Mouse (Mus musculus): ENCODE data around the gene Pemt.
"Not testable (repeated sequence)": the region's sequence is repeated elsewhere in the genome, so short reads cannot be mapped to it uniquely, and the experiment has no call there.

Pemt gene

DNA sequence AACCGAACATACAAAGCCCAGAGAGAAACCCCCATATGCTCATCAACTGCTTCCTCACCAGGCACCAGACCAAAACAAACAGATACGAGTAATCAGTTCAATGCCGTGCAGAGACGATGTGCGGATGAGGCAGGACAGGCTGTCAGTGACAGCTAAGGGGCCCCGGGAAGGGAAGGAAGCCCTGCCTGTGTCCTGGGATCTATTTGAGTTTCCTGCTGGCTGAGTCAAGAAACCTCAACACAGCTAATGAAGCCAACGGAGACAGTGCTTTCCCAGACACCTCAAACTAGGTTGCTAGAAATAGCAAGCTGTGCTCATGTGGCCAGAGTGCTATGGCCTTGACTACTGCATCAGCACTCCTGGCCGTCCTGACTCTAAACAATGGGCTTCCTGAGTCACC is 54.9 kb downstream of the Pemt start:
- no peak for DNase-seq

DNA sequence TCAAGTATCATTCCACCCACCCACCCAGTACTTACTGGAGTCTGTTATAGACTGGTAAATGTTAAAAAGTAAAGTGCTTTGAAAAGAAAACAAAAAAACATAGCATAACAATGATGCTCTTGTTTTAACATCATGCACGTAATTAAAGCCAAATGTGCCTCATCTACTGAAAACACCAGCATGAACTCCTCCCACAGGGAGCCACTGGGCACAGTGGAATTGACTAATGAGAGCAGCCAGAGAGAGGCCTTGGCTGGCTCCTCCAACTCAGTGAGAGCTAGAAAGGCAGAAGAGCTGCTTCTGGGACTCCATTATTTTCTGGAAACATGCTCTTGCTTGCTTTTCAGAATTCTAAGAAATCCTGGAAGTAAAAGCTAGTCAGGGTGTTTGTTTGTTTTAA is 56.9 kb downstream of the Pemt start:
- no peak for DNase-seq

- DNase-seq, result peak; percentile 44
These were observed 68.5 kb downstream of the Pemt start for GRCm38 (mm10) chr11:59977831-59978230.

DNA sequence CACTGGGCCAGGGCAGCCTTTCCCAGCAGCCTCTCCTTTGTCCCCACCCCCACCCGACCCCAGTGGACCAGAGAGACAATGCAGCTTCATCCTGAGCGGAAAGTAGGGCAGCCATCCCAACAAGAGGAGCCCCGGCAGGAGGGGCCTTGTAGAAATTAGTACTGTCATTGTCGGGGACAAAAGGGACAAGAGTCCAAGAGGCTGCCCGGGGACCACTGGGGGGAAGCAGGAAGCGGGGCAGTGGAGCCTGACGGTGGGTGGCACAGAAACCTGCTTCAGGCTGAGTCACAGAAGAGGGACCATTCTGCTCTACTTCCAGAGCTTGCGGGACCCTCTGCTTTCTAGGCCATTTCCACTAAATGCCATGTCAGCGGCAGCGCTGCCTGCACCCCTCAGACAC is 71.0 kb downstream of the Pemt start:
- DNase-seq, result no peak

DNA sequence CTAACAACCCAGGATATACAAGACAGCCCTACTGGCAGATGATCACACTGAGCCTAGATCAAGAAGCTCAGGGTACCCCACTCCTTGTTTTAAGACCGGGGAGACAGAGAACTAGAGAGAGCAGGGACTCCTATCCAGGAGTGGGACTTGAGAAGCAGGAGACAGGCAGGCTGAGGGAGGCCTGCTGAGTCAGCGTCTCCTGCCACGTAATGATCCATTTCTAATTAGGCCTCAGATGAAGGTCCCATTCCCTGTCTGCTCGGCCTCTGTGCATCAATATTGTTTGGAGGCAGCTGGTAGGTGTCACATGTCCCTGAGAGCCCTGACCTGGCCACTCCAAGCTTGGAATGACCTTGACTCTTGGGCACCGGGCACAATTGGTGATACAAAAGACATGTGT is 72.9 kb downstream of the Pemt start:
- DNase-seq, result no peak

DNA sequence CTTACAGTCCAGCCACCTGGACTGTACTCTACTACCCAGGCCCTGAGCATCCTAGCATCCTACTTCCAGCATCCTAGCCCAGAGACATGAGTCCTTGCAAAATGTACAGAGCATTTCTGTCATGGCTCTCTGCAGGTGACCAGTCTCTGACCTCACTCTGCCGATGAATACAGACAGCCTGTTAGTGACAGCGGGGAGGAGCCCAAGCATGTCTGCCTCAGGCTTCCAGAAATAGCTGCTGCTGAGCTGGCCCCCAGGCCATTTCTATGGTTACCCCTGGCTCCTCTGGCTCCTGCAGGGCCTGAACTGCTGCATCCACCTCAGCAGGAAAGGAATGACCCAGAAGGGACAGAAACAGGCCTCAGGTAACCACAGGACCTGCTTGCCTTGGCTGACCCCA is 74.6 kb downstream of the Pemt start:
- DNase-seq, result no peak

GRCm38 (mm10) chr11:59970780-59971179 is 75.5 kb downstream of the Pemt start:
- DNase-seq, result no peak

- no peak for DNase-seq
These were observed 78.5 kb downstream of the Pemt start for GRCm38 (mm10) chr11:59967765-59968164.

GRCm38 (mm10) chr11:59966102-59966483 is 80.2 kb downstream of the Pemt start:
- no peak for DNase-seq

GRCm38 (mm10) chr11:59965227-59966101 is 80.8 kb downstream of the Pemt start:
- peak; percentile 89 for DNase-seq

DNA sequence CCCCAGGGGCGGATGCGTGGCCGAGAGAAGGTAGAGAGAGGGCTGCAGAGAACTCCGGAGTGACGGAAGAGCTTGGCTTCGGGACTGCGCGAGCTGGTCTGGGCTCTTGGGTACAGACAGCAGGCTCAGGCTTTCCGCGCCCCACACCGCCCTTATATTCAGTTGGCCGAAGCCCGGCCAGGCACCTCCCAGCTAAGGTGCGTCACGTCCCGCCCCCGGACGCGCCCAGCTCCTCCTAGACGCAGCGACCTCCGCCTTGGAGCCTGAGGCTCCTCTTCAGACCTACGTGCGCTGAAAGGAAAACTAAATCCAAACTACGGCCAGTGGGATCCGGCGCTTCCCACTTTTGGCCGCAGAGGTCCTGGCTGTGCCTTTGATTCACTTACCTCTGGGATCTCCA is 81.5 kb downstream of the Pemt start, which contains the start of gene Rasd1:
Gene Rasd1, minus strand, starts transcription at position 127 of the 400 bp plus-strand sequence.
- peak; percentile 93 for DNase-seq

- DNase-seq, result peak; percentile 53
These were observed 82.0 kb downstream of the Pemt start for GRCm38 (mm10) chr11:59964163-59964758.

DNA sequence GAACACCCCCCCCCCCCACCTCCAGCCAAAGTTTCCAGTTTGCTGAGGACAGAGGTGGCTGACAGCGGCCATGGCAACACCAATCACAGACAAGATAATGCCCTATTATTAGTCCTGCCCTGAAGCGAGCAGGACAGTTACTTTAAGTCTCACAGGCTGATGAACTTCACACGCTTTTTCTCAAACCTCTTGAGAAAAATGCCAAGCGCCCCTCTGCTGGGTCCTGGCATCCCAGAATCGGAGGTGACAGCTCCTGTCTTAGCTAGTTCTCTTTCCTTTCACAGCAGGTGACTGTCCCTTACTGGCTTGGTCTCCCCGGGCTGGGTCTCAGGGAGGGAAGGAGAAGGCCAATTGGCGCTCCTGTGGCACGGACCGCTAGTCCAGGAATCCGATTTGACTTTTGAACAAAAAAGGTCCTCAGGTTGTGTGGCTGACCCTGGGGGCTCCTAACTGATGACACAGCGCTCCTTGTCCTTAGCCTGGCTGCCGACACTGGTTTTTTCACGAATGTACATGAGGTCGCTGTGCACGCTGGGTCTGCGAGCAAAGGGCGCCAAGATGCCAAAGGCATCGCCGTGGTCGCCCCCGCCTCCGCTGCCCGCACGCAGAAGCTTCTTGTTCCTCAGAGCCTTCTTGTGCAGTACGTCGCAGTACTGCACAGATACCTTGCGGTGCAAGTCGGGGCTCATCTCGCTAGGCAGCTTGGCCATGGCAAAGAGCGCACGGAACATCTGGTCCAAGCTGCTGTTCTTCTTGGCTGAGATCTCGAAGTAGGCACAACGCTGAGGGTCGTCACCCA is 82.7 kb downstream of the Pemt start:
- peak; percentile 29 for DNase-seq

DNA sequence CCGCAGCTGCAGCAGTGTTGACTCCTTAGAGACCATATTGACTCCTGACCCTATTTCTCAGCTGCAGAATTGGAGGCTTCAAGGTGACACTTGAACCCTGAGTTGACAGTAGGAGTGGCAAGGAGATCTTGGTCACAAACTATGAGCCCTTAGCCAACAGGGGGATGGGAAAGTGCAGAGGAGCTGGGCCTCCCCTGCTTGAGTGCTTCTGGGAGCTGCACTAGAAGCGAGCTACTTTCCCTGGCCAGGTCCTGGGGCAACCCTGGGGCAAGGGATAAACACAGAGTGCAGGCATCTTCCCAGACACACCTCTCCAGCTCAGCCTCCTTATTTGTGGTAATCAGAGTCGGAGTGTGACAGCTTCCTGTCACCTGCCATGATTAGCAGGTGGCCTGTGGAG is 83.7 kb downstream of the Pemt start:
- no peak for DNase-seq

DNA sequence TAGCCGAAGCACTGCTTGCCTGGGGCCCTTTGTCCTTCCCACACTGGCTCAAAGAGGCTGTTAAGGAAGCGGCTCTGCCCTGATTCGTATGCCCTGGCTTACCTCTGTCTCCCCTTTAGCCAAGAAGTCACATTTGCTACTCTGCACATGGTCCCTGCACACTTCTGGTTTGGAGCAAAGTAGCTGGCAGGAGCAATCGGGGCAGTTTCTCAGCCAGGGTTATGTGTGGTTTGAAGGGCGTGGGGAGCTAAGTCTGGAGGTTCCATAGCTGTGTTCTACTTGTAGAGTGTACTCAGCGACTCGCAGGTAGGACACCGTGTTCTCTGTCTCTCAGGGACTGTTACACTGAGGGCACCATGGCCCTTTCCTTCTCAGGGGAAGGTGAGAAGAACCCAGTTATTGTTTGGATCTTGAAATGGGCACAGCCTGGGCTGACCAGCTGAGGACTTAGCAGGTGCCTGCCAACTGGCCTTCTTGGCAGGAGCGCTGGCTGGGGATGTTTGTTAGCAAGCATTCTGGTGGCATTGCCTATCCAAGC is 84.9 kb downstream of the Pemt start:
- no peak for DNase-seq

DNA sequence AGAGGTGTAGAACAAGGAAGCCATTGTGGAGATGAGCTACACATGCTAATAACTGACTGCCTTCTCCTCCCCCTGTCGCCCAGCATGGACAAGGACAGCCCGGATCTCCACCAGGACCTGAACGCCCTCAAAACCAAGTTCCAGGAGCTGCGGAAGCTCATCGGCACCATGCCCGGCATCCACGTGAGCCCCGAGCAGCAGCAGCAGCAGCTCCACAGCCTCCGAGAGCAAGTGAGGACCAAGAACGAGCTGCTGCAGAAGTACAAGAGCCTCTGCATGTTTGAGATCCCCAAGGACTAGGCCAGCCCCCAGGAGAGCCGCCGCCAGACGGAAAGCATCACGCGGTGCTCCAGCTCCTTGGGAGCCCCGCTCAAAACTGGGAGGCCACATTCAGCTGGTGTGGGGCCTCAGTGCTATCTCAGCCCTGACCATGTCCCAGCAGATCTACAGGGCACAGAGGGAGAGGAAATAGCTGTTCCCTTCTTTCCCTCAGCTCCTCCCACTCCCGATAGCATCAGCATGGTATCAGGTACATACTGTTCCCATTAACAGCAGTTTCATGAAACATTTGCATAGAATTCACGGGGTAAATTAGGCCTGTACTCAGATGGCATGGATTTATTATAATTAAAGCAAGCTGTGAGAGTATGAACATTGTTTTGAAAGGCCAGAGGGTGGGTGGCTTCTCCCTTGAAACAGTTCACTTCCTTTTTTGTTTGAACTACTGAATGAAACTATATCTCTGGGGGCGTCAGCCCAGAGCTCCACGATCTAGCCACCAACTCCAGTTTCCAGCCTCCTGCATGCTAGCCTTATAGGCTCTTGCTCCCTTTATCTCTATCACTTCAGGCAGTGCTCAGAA is 85.6 kb downstream of the Pemt start:
- no peak for DNase-seq

GRCm38 (mm10) chr11:59959453-59959852 is 86.8 kb downstream of the Pemt start:
- DNase-seq, result no peak

GRCm38 (mm10) chr11:59956749-59957148 is 89.5 kb downstream of the Pemt start:
- DNase-seq, result no peak

GRCm38 (mm10) chr11:59952892-59953291 is 93.4 kb downstream of the Pemt start:
- DNase-seq, result no peak

DNA sequence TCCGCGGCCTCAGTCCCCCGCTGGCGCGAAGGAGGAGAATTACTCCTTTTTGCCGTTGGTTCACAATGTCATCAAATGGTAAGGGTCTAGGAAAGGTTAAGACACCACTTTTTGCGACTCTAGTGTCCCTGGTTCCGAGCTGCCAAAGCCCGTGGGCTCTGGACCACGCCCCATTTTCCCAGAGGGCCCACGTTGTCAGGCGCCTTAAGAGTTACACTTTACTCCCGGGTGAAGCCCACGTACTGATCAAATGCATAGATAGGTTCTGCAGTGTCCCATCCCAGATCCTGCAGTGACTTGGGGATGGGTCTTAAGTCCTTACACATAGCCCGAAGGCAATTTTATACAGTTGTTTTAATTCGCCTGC is 97.9 kb downstream of the Pemt start:
- DNase-seq, result peak; percentile 27

DNA sequence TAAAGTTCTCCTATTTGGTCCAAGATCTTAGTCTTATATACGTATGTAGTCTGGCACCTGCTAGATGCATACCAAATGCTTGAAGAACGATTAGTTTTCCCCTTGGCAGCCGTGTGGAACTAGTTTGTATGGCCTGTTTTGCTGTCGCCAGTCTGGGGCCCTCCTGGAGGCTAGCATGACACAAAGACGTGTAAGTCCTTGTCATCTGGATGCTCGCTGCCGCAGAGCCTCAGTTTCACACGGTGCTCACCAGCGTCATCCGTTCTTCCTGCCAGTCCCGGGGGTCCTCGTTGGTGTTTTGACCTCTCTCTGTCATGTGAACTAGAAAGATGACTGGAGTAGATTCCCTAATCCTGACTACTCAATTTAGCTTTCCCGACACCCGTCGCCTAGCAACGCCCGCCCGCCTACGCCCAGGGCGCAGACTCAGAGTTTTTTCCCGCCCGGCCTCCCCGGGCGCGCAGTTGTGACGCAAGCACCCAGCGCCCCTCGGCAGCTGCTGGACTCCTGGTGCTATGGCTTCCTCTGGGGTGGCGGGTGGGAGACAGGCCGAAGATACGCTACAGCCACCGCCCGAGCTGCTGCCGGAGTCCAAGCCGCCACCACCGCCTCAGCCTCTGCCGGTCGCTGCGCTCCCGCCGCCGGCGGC is 98.4 kb downstream of the Pemt start, which contains the start of gene Med9:
Gene Med9, plus strand, starts transcription at position 455 of the 649 bp plus-strand sequence.
- peak; percentile 97 for DNase-seq

- DNase-seq, result not testable (repeated sequence)
These were observed 101.4 kb downstream of the Pemt start for GRCm38 (mm10) chr11:59944855-59945254.

All from kidney, postnatal 10 days (tissue).